Mouse (Mus musculus): ENCODE data around the gene Abhd11. TPM values are rescaled to one million over a fixed set of nuclear protein-coding genes. Genes with fewer than 3 reads are reported as not detected.
"Not testable (repeated sequence)": the region's sequence is repeated elsewhere in the genome, so short reads cannot be mapped to it uniquely, and the experiment has no call there.

The Abhd11 gene
- polyA plus RNA-seq (2021) = 82.8 TPM

DNA sequence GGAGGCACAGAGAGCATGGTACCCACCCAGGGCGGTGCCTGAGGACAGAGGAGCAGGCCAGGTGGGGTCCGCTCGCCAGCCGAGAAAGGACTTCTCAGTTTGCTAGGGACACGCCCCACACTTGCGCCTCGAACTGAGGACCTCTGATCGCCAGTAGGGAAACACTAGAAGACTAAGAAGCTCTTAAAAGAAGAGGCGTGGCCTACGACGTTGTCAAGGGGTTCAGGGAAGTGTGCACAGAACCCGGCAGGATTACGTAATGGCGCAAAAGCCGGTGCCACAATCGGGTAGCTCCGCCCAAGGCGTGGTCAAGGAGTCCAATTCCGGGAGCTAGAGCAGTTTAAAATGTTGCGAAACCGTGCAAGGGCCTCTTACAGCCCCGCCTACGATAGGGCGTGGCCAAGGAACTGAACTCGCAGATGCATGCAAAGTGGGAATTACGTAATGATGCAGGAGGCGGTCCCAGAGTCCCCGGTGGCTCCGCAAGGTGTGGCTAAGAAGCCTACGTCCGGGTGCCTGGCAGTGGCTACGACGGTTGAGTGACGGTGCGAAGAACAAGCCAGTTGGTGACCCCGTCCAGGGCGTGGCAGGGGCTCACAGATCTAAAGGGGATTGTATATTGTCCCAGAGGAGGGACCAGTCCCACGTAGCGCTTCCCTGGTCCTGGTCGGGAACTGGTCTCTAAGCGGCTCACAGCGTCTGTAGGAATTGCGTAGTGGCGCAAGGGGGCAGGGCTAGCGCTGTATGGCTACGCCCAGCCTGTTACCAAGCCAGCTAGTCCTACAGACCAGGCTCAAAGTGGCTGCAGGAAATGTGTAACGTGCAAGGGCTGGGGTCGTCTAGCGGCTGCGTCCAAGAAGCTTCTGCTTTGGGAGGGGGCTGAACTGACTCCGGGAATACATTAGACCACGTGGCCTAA is at the start of gene Abhd11:
TSS of gene Abhd11 (plus strand) at position 482 of the 919 bp plus-strand sequence.
- CTCF ChIA-PET = interaction anchor here (1.0 to 3.2 kb wide), 3 partner anchors 10 to 101 kb away, joined by 3 to 9 read pairs (median 4); no protein-coding TSS in a partner anchor
- POLR2A ChIA-PET = interaction anchor here (0.6 kb wide), 2 partner anchors 579 to 714 kb away, joined by 3 to 5 read pairs; no protein-coding TSS in a partner anchor
- H3K27me3 ChIP-seq = no peaks in the 10 kb centered on the region
- in situ Hi-C loops (cut with MboI; ENCODE audit: low pct_unique_long_range_greater_than_20kb) = no loop called here
- ATAC-seq (peak; percentile 82), DNase-seq (ENCODE audit: low read depth, low spot score) (peak; percentile 100)
- TF ChIP-seq CTCF (IDR thresholded peaks at IDR 0.05) = no peak

DNA sequence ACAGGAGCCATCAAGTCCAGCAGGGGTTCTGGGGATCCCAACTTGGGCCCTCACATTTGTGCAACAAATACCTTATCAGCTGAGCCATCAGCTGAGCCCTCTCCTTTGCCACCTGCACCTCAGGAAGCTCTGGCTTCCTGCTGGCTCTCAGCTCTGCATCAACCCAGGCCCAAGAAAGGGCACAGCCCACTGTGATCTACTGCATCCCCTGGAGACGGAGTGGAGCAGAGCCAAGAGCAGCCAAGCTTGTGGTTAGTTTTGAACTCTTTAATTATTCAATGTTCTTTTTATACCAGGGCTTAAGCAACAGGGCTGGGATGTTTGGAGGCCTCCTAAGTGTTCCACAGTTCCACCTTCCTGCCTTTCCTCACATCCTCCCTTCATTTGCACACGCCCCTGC is 48.5 kb upstream of the Abhd11 start:
- POLR2A ChIA-PET = no interaction called here
- peak; percentile 64 for ATAC-seq
- CTCF ChIA-PET = interaction anchor here (1.5 to 9.8 kb wide), 4 partner anchors 15 to 52 kb away, joined by 3 to 101 read pairs (median 46); partner anchors contain the start of genes Cldn4, Mettl27 and Tmem270
- no peak for TF ChIP-seq CTCF (IDR thresholded peaks at IDR 0.05)
- DNase-seq (ENCODE audit: low read depth, low spot score) = peak; percentile 91
- in situ Hi-C loops (cut with MboI; ENCODE audit: low pct_unique_long_range_greater_than_20kb) = loop anchor here (5.0 kb wide), 1 partner anchor 208 kb away; no protein-coding TSS in a partner anchor
- no peaks in the 10 kb centered on the region for H3K27me3 ChIP-seq

DNA sequence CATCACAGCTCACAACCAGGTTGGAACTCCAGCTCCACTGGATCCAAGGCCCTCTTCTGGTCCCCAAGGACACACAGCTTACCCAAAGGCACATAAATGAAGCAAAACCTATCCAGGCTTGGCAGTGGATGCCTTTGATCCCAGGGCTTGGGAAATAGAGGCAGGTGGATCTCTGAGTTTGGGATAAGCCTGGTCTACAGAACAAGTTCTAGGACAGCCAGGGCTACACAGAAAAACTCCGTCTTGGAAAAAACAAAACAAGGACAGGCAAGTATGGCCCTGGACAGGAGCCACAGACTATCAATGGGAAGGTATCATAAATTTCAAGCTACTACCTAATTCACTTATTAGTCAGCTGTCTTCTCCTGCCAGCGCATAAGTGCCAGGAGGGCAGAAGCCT is 47.4 kb upstream of the Abhd11 start:
- in situ Hi-C loops (cut with MboI; ENCODE audit: low pct_unique_long_range_greater_than_20kb) = loop anchor here (5.0 kb wide), 1 partner anchor 209 kb away; no protein-coding TSS in a partner anchor
- no peak for TF ChIP-seq CTCF (IDR thresholded peaks at IDR 0.05)
- ATAC-seq (no peak), DNase-seq (ENCODE audit: low read depth, low spot score) (no peak)
- ChIA-PET CTCF (interaction anchor here (0.6 to 9.8 kb wide), 5 partner anchors 20 to 53 kb away, joined by 3 to 101 read pairs (median 5); partner anchors contain the start of genes Mettl27 and Tmem270), POLR2A (interaction anchor here (1.3 to 3.4 kb wide), 2 partner anchors 12 to 28 kb away, joined by 4 to 17 read pairs; partner anchors contain the start of gene Mettl27)
- H3K27me3 ChIP-seq = no peaks in the 10 kb centered on the region

DNA sequence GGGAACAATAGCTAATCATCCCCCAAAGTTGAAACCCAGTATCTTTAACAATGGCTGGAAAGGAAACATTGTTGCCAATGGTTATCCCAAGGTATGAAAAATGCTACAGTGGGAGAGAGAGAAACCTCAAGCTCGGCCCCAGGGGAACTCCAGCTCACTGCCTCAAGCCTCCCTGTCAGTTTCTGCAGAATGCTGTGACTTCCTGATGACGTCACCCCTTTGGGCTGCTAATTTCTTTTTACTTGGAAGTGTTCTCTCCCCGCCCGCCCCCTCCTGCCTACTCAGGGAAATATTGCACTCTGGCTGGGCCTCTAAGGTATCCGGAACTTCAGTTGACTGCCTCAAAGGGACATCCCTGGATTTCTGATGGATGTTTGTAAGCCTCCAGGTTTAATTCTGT is 45.4 kb upstream of the Abhd11 start:
- ChIA-PET POLR2A (interaction anchor here (0.6 to 3.4 kb wide), 3 partner anchors 30 to 45 kb away, joined by 3 to 17 read pairs (median 3); partner anchors contain the start of gene Mettl27), CTCF (interaction anchor here (0.7 to 9.8 kb wide), 5 partner anchors 29 to 55 kb away, joined by 4 to 101 read pairs (median 5); partner anchors contain the start of genes Cldn13, Mettl27 and Tmem270)
- DNase-seq (ENCODE audit: low read depth, low spot score) = peak; percentile 82
- no peak for TF ChIP-seq CTCF (IDR thresholded peaks at IDR 0.05)
- in situ Hi-C loops (cut with MboI; ENCODE audit: low pct_unique_long_range_greater_than_20kb) = loop anchor here (5.0 kb wide), 1 partner anchor 211 kb away; no protein-coding TSS in a partner anchor
- ATAC-seq = peak; percentile 48
- no peaks in the 10 kb centered on the region for H3K27me3 ChIP-seq

DNA sequence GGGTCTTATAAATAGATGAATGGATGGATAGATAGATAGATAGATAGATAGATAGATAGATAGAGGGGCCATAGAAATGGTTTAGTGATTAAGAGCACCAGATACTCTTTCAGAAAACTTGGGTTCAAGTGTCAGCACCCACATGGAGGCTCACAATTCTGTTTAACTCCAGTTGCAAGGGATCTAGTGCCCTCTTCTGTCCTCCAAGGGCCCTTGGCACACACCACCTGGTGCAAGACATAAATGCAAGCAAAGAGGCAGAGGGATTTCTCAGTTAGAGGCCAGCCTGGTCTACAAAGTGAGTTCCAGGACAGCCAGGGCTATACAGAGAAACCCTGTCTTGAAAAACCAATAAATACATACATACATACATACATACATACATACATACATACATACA is 44.3 kb upstream of the Abhd11 start:
- in situ Hi-C loops (cut with MboI; ENCODE audit: low pct_unique_long_range_greater_than_20kb) = loop anchor here (5.0 kb wide), 2 partner anchors 47 to 212 kb away; partner anchors contain the start of gene Cldn13
- TF ChIP-seq CTCF (IDR thresholded peaks at IDR 0.05) = peak; percentile 51
- DNase-seq (ENCODE audit: low read depth, low spot score); ATAC-seq; H3K27me3 ChIP-seq: not testable (repeated sequence)
- ChIA-PET POLR2A (interaction anchor here (3.4 kb wide), 1 partner anchor 31 kb away, joined by 17 read pairs; the partner anchor contains the start of gene Mettl27), CTCF (interaction anchor here (1.7 to 9.8 kb wide), 4 partner anchors 30 to 56 kb away, joined by 4 to 101 read pairs (median 48); partner anchors contain the start of genes Cldn13, Mettl27 and Tmem270)

DNA sequence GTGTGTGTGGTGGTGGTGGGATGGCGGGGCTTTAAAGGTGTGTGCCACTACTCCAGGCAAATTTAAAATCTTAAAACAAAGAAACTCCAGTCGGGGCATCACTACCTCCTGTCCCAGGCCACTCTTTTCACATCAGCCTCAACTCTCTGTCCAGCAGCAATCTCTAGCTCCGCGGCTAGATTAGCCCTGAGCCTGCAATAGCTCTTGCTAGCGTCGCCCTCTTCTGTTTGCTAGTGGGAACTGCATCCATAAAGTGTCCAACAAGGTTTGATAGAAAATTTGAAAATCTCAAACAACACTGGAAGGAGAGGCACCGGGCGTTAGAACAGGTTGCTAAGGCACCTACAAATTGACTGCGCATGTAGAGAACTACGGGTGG is 43.5 kb upstream of the Abhd11 start:
- ChIA-PET POLR2A (interaction anchor here (1.3 kb wide), 1 partner anchor 25 kb away, joined by 3 read pairs; no protein-coding TSS in a partner anchor), CTCF (interaction anchor here (0.8 to 9.8 kb wide), 12 partner anchors 8 to 57 kb away, joined by 3 to 101 read pairs (median 4); partner anchors contain the start of genes Cldn13, Mettl27 and Tmem270)
- in situ Hi-C loops (cut with MboI; ENCODE audit: low pct_unique_long_range_greater_than_20kb) = loop anchor here (5.0 kb wide), 1 partner anchor 48 kb away; the partner anchor contains the start of gene Cldn13
- ATAC-seq = no peak
- no peak for DNase-seq (ENCODE audit: low read depth, low spot score)
- H3K27me3 ChIP-seq = no peaks in the 10 kb centered on the region
- peak; percentile 95 for TF ChIP-seq CTCF (IDR thresholded peaks at IDR 0.05)

DNA sequence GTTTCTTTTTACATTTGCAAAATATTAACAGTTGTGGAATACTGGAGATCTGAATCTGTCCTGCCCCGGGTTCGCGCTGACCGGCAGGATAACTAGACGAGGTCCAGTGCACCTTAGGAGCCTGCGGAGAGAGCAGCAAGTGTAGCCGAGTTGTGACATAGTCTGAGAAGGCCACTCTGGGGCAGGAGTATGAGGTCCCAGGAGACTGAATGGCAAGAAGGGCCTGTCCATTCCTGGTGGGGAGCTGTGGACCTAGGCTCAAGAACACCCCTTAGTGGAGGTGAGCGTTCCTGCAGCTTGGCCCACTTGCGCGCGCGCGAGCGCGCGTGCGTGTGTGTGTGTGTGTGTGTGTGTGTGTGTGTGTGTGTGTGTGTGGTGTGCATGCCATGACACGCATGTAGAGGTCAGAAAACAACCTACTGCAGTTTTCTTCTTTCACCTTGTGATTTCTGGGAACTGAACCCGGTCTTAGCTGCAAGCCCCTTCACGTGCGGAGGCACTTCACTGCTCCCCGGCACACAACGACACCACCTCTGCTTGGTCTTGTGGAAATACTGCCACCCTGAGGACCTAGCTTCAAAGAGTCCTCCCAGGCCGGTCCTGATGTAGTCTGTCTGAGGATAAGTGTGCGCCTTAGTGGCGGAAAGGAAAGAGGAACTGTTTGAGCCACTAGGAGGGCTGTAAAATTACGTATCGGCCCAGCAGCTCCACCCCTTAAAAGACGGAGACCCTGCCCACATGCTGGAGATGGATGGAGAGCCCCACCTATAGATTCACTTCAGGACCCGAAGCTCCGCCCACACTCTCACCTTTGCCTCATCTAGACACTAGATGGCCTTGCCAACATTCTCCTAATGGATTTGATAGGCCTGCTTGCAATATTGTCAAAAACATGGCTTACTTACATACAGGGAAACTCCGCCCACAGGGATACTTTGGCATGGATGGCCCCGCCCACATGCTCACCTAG is 42.8 kb upstream of the Abhd11 start:
- ChIA-PET CTCF (interaction anchor here (0.6 to 9.8 kb wide), 14 partner anchors 8 to 58 kb away, joined by 3 to 101 read pairs (median 4); partner anchors contain the start of genes Cldn13, Mettl27 and Tmem270), POLR2A (interaction anchor here (0.8 to 1.3 kb wide), 3 partner anchors 23 to 45 kb away, joined by 3 to 4 read pairs (median 3); no protein-coding TSS in a partner anchor)
- ATAC-seq (no peak), DNase-seq (ENCODE audit: low read depth, low spot score) (no peak)
- no peaks in the 10 kb centered on the region for H3K27me3 ChIP-seq
- in situ Hi-C loops (cut with MboI; ENCODE audit: low pct_unique_long_range_greater_than_20kb) = loop anchor here (5.0 kb wide), 1 partner anchor 49 kb away; the partner anchor contains the start of gene Cldn13
- TF ChIP-seq CTCF (IDR thresholded peaks at IDR 0.05) = no peak

DNA sequence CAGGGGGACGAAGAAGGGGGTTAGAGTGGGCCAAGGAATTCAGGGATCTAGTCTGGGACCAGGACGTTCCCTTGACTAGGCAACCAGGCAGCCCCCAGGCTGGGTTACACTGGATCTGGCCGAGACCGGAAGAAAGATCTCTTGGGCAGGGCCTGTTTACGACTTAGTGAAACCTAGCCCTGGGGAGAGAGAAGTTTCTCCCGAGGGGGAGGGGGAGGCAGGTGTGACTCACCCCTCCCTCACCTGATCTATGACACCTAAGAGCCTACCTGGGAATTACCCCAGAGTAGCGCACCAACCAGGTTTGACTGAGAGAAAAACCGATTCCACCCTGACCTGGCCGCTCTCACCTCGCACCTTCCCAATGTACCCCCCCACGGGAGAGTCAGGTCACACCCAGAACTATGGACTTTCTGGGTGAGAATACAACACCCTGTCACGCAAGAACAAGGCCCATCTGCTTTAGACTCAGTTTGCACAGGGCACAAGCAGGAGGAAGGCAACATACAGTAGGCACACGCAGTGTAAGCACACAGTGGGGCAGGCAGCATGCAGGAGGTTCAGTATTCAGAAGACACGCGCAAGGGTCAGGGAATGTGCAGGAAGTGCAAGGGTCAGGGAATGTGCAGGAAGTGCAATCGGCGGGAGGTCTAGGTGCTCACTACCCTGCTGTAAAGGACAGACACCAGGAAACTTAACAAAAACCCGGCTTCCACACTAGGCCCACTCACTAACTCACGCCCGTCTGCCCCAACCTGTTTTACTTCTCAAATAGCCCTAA is 41.6 kb upstream of the Abhd11 start:
- in situ Hi-C loops (cut with MboI; ENCODE audit: low pct_unique_long_range_greater_than_20kb) = loop anchor here (5.0 kb wide), 1 partner anchor 50 kb away; the partner anchor contains the start of gene Cldn13
- TF ChIP-seq CTCF (IDR thresholded peaks at IDR 0.05) = no peak
- POLR2A ChIA-PET = no interaction called here
- ATAC-seq (no peak), DNase-seq (ENCODE audit: low read depth, low spot score) (no peak)
- CTCF ChIA-PET = interaction anchor here (9.8 kb wide), 1 partner anchor 59 kb away, joined by 101 read pairs; the partner anchor contains the start of gene Tmem270
- no peaks in the 10 kb centered on the region for H3K27me3 ChIP-seq

Measured in Patski (cell line).